Mouse (Mus musculus) cerebellum, adult 11-12 months (tissue): ENCODE results near the gene Oit3.

Experiments
- DNase-seq: peaks from one replicate; pipeline ENCODE4 v3.0.0; 2022

Gene Oit3

GRCm38 (mm10) chr10:59441735-59442134 lies at the start of gene Oit3:
Gene Oit3 (minus strand): TSS chr10:59441778.
- no peak for DNase-seq

GRCm38 (mm10) chr10:59490920-59491319 lies 49.3 kb upstream of the Oit3 start:
- DNase-seq: peak; percentile 68

GRCm38 (mm10) chr10:59489411-59489810 lies 47.8 kb upstream of the Oit3 start:
- no peak for DNase-seq

- DNase-seq: no peak
Observed at GRCm38 (mm10) chr10:59487351-59487750, 45.8 kb upstream of the Oit3 start.

- no peak for DNase-seq
Observed at GRCm38 (mm10) chr10:59484318-59484717, 42.7 kb upstream of the Oit3 start.

- no peak for DNase-seq
Observed at GRCm38 (mm10) chr10:59481381-59481780, 39.8 kb upstream of the Oit3 start.

GRCm38 (mm10) chr10:59470451-59470850 lies 28.9 kb upstream of the Oit3 start:
- peak; percentile 79 for DNase-seq

GRCm38 (mm10) chr10:59467297-59467696 lies 25.7 kb upstream of the Oit3 start:
- DNase-seq: no peak

GRCm38 (mm10) chr10:59466626-59467025 lies 25.0 kb upstream of the Oit3 start:
- DNase-seq: no peak

- DNase-seq: no peak
Observed at GRCm38 (mm10) chr10:59465546-59465945, 24.0 kb upstream of the Oit3 start.

GRCm38 (mm10) chr10:59462307-59462706 lies 20.7 kb upstream of the Oit3 start:
- DNase-seq: no peak

GRCm38 (mm10) chr10:59459767-59460166 lies 18.2 kb upstream of the Oit3 start:
- peak; percentile 18 for DNase-seq

- DNase-seq: no peak
Observed at GRCm38 (mm10) chr10:59454631-59455030, 13.1 kb upstream of the Oit3 start.

- no peak for DNase-seq
Observed at GRCm38 (mm10) chr10:59451839-59452238, 10.3 kb upstream of the Oit3 start.

- DNase-seq: no peak
Observed at GRCm38 (mm10) chr10:59447546-59447945, 6.0 kb upstream of the Oit3 start.

GRCm38 (mm10) chr10:59446911-59447437 lies 5.4 kb upstream of the Oit3 start:
- DNase-seq: no peak

GRCm38 (mm10) chr10:59444635-59445034 lies 3.1 kb upstream of the Oit3 start:
- no peak for DNase-seq

- no peak for DNase-seq
Observed at GRCm38 (mm10) chr10:59444106-59444505, 2.5 kb upstream of the Oit3 start.

GRCm38 (mm10) chr10:59443212-59443611 lies 1.6 kb upstream of the Oit3 start:
- DNase-seq: no peak

GRCm38 (mm10) chr10:59440177-59440576 lies 1.4 kb downstream of the Oit3 start:
- no peak for DNase-seq

- no peak for DNase-seq
Observed at GRCm38 (mm10) chr10:59439508-59439931, 2.1 kb downstream of the Oit3 start.

GRCm38 (mm10) chr10:59438651-59439050 lies 2.9 kb downstream of the Oit3 start:
- no peak for DNase-seq

- DNase-seq: no peak
Observed at GRCm38 (mm10) chr10:59435746-59436145, 5.8 kb downstream of the Oit3 start.

- DNase-seq: no peak
Observed at GRCm38 (mm10) chr10:59430701-59431218, 10.8 kb downstream of the Oit3 start.

- no peak for DNase-seq
Observed at GRCm38 (mm10) chr10:59429448-59430135, 12.0 kb downstream of the Oit3 start.
